Mouse (Mus musculus): ENCODE data around the gene Espl1. TPM values are rescaled to one million over a fixed set of nuclear protein-coding genes. Genes with fewer than 3 reads are reported as not detected.

Gene Espl1
- total and polyA plus RNA-seq, 3 experiments: 49.8 to 142 (median 94.1) TPM

DNA sequence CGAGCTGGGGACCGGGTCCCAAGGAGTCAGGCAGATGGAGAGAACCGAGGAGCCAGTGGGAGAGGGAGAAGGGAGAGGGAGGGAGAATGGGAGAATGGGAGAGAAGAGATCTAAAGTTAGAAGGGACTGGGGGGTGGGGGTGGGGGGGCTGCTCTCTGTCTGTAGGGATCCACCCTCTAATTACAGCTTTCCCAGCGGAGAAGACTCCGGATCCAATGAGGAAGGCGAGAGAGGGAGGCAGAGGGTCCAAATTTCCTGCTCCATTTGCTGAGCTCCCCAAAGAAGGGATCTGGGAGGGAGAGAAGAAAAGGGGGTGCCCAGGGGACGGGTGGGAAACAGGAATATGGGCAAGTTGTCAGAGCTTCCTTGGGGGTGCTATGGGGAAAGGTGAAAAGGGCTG lies 70.2 kb downstream of the Espl1 start:
- Histone ChIP-seq H3K9me3 (replicated peaks; ENCODE audit: insufficient read depth, low read length) (no peaks in the 10 kb centered on the region), H3K9ac (ENCODE audit: control insufficient read depth, low read depth, low read length, poor library complexity, severe bottlenecking) (no peak overlapping the region), H3K4me3 (ENCODE audit: control insufficient read depth in 1 of 2, insufficient read depth in 1 of 2, low read depth in 2 of 2, low read length in 2 of 2) (no peak overlapping the region), H3K36me3 (ENCODE audit: control insufficient read depth in 1 of 2, insufficient read depth in 2 of 2, low read length in 2 of 2) (peaks cover 0 to 5% of the 10 kb centered on the region in 2 experiments; a peak in 2 of 4 replicates), H3K27ac (ENCODE audit: control insufficient read depth, low read depth, low read length) (no peak overlapping the region), H3K79me2 (ENCODE audit: control insufficient read depth, insufficient read depth, low read length, poor library complexity) (no peaks in the 10 kb centered on the region), H3K4me1 (ENCODE audit: control insufficient read depth in 1 of 2, insufficient read depth in 2 of 2, low read length in 2 of 2) (peaks cover 0 to 11% of the 10 kb centered on the region in 2 experiments; a peak in 2 of 4 replicates), H3K27me3 (ENCODE audit: control insufficient read depth in 1 of 2, insufficient read depth in 2 of 2, low read length in 2 of 2) (peaks cover 4 to 15% of the 10 kb centered on the region in 2 experiments; a peak in 3 of 4 replicates)
- no peak for TF ChIP-seq POLR2AphosphoS2 (IDR thresholded peaks at IDR 0.05; ENCODE audit: low read length)
- no peak for TF ChIP-seq CHD1 (IDR thresholded peaks at IDR 0.05; ENCODE audit: low read depth, low read length)
- TF ChIP-seq MYC (IDR thresholded peaks at IDR 0.05; ENCODE audit: low read depth, low read length): no peak
- no peak for TF ChIP-seq MAX (IDR thresholded peaks at IDR 0.05; ENCODE audit: low read length)
- TF ChIP-seq E2F4 (IDR thresholded peaks at IDR 0.05; ENCODE audit: borderline replicate concordance, low read depth, low read length): no peak
- no peak for TF ChIP-seq ZKSCAN1 (IDR thresholded peaks at IDR 0.05; ENCODE audit: low read depth, low read length)
- no peak for TF ChIP-seq JUND (IDR thresholded peaks at IDR 0.05; ENCODE audit: low read depth, low read length)
- no peak for TF ChIP-seq HCFC1 (IDR thresholded peaks at IDR 0.05; ENCODE audit: low read depth, low read length)
- no peak for DNase-seq (ENCODE audit: low read depth, low spot score)

DNA sequence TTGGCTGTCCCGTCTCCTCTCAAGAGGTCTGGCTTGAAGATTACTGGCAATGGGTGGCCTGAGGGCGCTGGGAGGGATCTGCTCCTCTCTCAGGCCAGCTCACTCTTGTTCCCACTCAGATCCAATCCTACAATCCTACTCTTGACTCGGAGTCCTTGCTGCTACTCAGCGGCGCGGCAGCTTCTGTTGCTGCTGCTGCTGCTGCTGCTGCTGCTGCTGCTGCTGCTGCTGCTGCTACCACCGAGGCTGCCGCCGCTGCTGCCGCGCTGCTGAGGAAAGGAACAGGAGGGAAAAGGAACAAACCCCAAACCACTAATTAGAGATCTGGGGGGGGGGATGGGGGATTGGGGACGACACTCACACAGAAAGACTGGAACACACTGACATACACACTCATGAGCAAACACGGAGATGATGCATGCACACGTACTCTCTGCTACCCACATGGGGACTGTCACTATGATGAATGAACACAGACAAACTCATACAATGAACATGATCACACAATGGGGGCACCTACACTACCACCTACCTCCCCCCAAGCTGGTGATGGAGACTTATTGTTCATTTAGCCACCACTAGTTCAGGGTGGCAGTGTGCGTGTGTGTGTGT lies 70.8 kb downstream of the Espl1 start, which contains the start of gene Sp7:
TSS of gene Sp7 (minus strand) at position 450 of the 612 bp plus-strand sequence.
- Histone ChIP-seq H3K36me3 (ENCODE audit: control insufficient read depth in 1 of 2, insufficient read depth in 2 of 2, low read length in 2 of 2) (peaks cover 0 to 5% of the 10 kb centered on the region in 2 experiments; a peak in 2 of 4 replicates), H3K27me3 (ENCODE audit: control insufficient read depth in 1 of 2, insufficient read depth in 2 of 2, low read length in 2 of 2) (peaks cover 4 to 16% of the 10 kb centered on the region in 2 experiments; a peak in 3 of 4 replicates), H3K9me3 (replicated peaks; ENCODE audit: insufficient read depth, low read length) (no peaks in the 10 kb centered on the region), H3K79me2 (ENCODE audit: control insufficient read depth, insufficient read depth, low read length, poor library complexity) (no peaks in the 10 kb centered on the region), H3K4me3 (ENCODE audit: control insufficient read depth in 1 of 2, insufficient read depth in 1 of 2, low read depth in 2 of 2, low read length in 2 of 2) (no peak within 1 kb of the TSS), H3K4me1 (ENCODE audit: control insufficient read depth in 1 of 2, insufficient read depth in 2 of 2, low read length in 2 of 2) (peaks cover 0 to 11% of the 10 kb centered on the region in 2 experiments; a peak in 2 of 4 replicates), H3K9ac (ENCODE audit: control insufficient read depth, low read depth, low read length, poor library complexity, severe bottlenecking) (no peak within 1 kb of the TSS), H3K27ac (ENCODE audit: control insufficient read depth, low read depth, low read length) (no peak within 1 kb of the TSS)
- DNase-seq (ENCODE audit: low read depth, low spot score): no peak
- TF ChIP-seq MYB (IDR thresholded peaks at IDR 0.05; ENCODE audit: low read depth, low read length) (no peak), POLR2AphosphoS2 (IDR thresholded peaks at IDR 0.05; ENCODE audit: low read length) (no peak), NRF1 (IDR thresholded peaks at IDR 0.05; ENCODE audit: insufficient read depth, low read depth, low read length, poor library complexity, severe bottlenecking) (no peak), MAX (IDR thresholded peaks at IDR 0.05; ENCODE audit: low read length) (no peak), ZC3H11A (IDR thresholded peaks at IDR 0.05; ENCODE audit: low read depth, low read length) (no peak), MAFK (IDR thresholded peaks at IDR 0.05; ENCODE audit: borderline replicate concordance, low read depth, low read length) (no peak), ETS1 (IDR thresholded peaks at IDR 0.05; ENCODE audit: low read depth, low read length) (no peak), USF2 (IDR thresholded peaks at IDR 0.05; ENCODE audit: borderline replicate concordance in 1 of 2, insufficient read depth in 1 of 2, low read depth in 1 of 2, low read length in 2 of 2) (no peak), GABPA (IDR thresholded peaks at IDR 0.05; ENCODE audit: low read depth, low read length) (no peak), TCF12 (IDR thresholded peaks at IDR 0.05; ENCODE audit: low read depth, low read length) (no peak), TBP (IDR thresholded peaks at IDR 0.05; ENCODE audit: low read depth, low read length) (no peak), MXI1 (IDR thresholded peaks at IDR 0.05; ENCODE audit: low read depth, low read length) (no peak), SIN3A (IDR thresholded peaks at IDR 0.05; ENCODE audit: low read length) (no peak), ZNF384 (IDR thresholded peaks at IDR 0.05; ENCODE audit: low read depth, low read length) (no peak)

Data from MEL (cell line).